Mouse (Mus musculus) C2C12 (cell line): Measurements from ENCODE around the gene Trim67.

Source experiments
- CEBPB ChIP-seq: IDR thresholded peaks from one replicate; pipeline ENCODE4 v1.6.1; 2011; ENCODE audit warnings: low read depth, mild to moderate bottlenecking, control low read depth, moderate library complexity
- CTCF ChIP-seq: IDR thresholded peaks from one replicate; pipeline ENCODE4 v1.5.1; 2011; ENCODE audit not compliant: control insufficient read depth, insufficient read depth, insufficient read length
- USF1 ChIP-seq: IDR thresholded peaks from one replicate; pipeline ENCODE4 v1.6.1; 2011; ENCODE audit warnings: low read depth, mild to moderate bottlenecking, control low read depth, moderate library complexity

DNA sequence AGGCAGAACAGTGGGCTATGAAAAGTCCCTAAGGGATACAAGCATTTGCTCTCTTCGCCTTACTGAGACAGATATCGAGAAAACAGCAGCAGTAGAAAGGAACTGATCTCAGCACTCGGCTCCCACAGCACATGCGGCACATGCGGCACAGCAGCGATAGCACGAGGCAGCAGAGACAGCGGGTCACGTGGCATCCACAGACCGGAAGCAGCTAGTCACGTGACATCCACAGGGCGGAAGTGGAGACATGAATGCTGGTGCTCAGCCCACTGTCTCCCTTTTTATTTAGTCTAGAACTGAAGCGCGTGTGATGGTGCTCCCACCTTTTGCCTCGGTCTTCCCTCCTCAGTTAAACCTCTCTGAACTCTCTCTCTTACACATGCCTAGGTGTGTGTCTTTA lies 9.7 kb upstream of the Trim67 start:
- TF ChIP-seq USF1 (peak; percentile 77), CTCF (no peak), CEBPB (no peak)
